Mouse (Mus musculus) embryo, embryonic 11 days (tissue): ENCODE results near the gene Nhlh2.

Source experiments
- DNase-seq: peaks from one replicate; pipeline ENCODE4 v3.0.0-alpha.2; 2015

Gene Nhlh2

GRCm38 (mm10) chr3:102025659-102026058, 15.8 kb downstream of the Nhlh2 start:
- DNase-seq: no peak

GRCm38 (mm10) chr3:102027880-102028279, 18.0 kb downstream of the Nhlh2 start:
- DNase-seq: peak; percentile 56

GRCm38 (mm10) chr3:102037806-102038205, 27.9 kb downstream of the Nhlh2 start:
- DNase-seq: no peak

GRCm38 (mm10) chr3:102038608-102039007, 28.7 kb downstream of the Nhlh2 start:
- no peak for DNase-seq

GRCm38 (mm10) chr3:102041632-102042031, 31.8 kb downstream of the Nhlh2 start:
- DNase-seq: no peak

- no peak for DNase-seq
Observed at GRCm38 (mm10) chr3:102045071-102045470, 35.2 kb downstream of the Nhlh2 start.

- DNase-seq: no peak
Observed at GRCm38 (mm10) chr3:102047532-102047931, 37.7 kb downstream of the Nhlh2 start.

GRCm38 (mm10) chr3:102049207-102050104, 39.6 kb downstream of the Nhlh2 start:
- DNase-seq: peak; percentile 57

GRCm38 (mm10) chr3:102052036-102052435, 42.2 kb downstream of the Nhlh2 start:
- DNase-seq: no peak

GRCm38 (mm10) chr3:102053293-102053692, 43.4 kb downstream of the Nhlh2 start:
- DNase-seq: no peak

GRCm38 (mm10) chr3:102055878-102056277, 46.0 kb downstream of the Nhlh2 start:
- peak; percentile 54 for DNase-seq

- DNase-seq: peak; percentile 25
Observed at GRCm38 (mm10) chr3:102060065-102060464, 50.2 kb downstream of the Nhlh2 start.

- DNase-seq: peak; percentile 74
Observed at GRCm38 (mm10) chr3:102061923-102062670, 52.2 kb downstream of the Nhlh2 start.

- DNase-seq: no peak
Observed at GRCm38 (mm10) chr3:102062671-102063010, 52.8 kb downstream of the Nhlh2 start.

- DNase-seq: no peak
Observed at GRCm38 (mm10) chr3:102063273-102064120, 53.6 kb downstream of the Nhlh2 start.

GRCm38 (mm10) chr3:102064566-102064965, 54.7 kb downstream of the Nhlh2 start:
- no peak for DNase-seq
